Mouse (Mus musculus) testis, adult 2 months (tissue): ENCODE data around the gene Syt12. TPM values are rescaled to one million over a fixed set of nuclear protein-coding genes. Genes with fewer than 3 reads are reported as not detected.

Experiments
- H3K27ac ChIP-seq: fragments of 200-500 bp; 2 replicates; pipeline ENCODE4 v1.5.1; 2012; ENCODE audit warnings: low read depth, low read length; ENCODE audit not compliant: control insufficient read depth, insufficient read depth
- H3K27me3 ChIP-seq: fragments of 200-500 bp; 2 replicates; pipeline ENCODE4 v1.6.1; 2012; ENCODE audit warnings: mild to moderate bottlenecking, low read length, moderate library complexity; ENCODE audit not compliant: control insufficient read depth, insufficient read depth
- H3K36me3 ChIP-seq: fragments of 200-500 bp; 2 replicates; pipeline ENCODE4 v1.6.1; 2012; ENCODE audit warnings: mild to moderate bottlenecking, low read length; ENCODE audit not compliant: control insufficient read depth, insufficient read depth
- H3K4me1 ChIP-seq: fragments of 200-500 bp; 2 replicates; pipeline ENCODE4 v1.6.1; 2012; ENCODE audit warnings: low read length; ENCODE audit not compliant: control insufficient read depth, insufficient read depth
- H3K4me3 ChIP-seq: fragments of 200-500 bp; 2 replicates; pipeline ENCODE4 v1.5.1; 2012; ENCODE audit warnings: low read depth, mild to moderate bottlenecking, low read length, moderate library complexity, mixed read lengths; ENCODE audit not compliant: control insufficient read depth
- CTCF ChIP-seq: fragments of 200-500 bp; IDR thresholded peaks from 2 replicates; pipeline ENCODE4 v1.5.1; 2012; ENCODE audit warnings: low read depth, mild to moderate bottlenecking, inconsistent platforms, low read length, moderate library complexity; ENCODE audit not compliant: control insufficient read depth, insufficient read depth, insufficient replicate concordance
- POLR2A ChIP-seq: fragments of 200-500 bp; IDR thresholded peaks from 2 replicates; pipeline ENCODE4 v1.6.1; 2012; ENCODE audit warnings: low read depth, mild to moderate bottlenecking, inconsistent platforms, low read length, moderate library complexity; ENCODE audit not compliant: control insufficient read depth
- polyA plus RNA-seq: library from polyadenylated mRNA; depleted of rRNA; stranded (reverse); fragments of >200 nt; gene quantifications from 2 replicates; pipeline ENCODE4 v1.2.3, GENCODE M21; 2012

The Syt12 gene
- polyA plus RNA-seq, 1 experiment, result 0.79 TPM

GRCm38 (mm10) chr19:4434999-4435398, 42.2 kb downstream of the Syt12 start:
- Histone ChIP-seq H3K4me3 (no peak overlapping the region), H3K27me3 (no peaks in the 10 kb centered on the region; the same call in 1 of the 2 replicates), H3K27ac (no peak overlapping the region), H3K4me1 (peaks cover 3% of the 10 kb centered on the region; the same call in 1 of the 2 replicates), H3K36me3 (no peaks in the 10 kb centered on the region)
- TF ChIP-seq POLR2A (no peak), CTCF (no peak)

- Histone ChIP-seq H3K36me3 (no peaks in the 10 kb centered on the region), H3K27me3 (no peaks in the 10 kb centered on the region), H3K4me3 (no peak overlapping the region), H3K4me1 (no peaks in the 10 kb centered on the region), H3K27ac (no peak overlapping the region)
- TF ChIP-seq CTCF, result no peak
- TF ChIP-seq POLR2A, result no peak
Measured at GRCm38 (mm10) chr19:4433756-4434155, 43.5 kb downstream of the Syt12 start.

- Histone ChIP-seq H3K36me3 (no peaks in the 10 kb centered on the region), H3K4me3 (no peak overlapping the region)
Measured at GRCm38 (mm10) chr19:4430091-4430620, 47.1 kb downstream of the Syt12 start.

GRCm38 (mm10) chr19:4425610-4426366, 51.5 kb downstream of the Syt12 start:
- Histone ChIP-seq H3K4me3 (no peak overlapping the region), H3K27me3 (no peaks in the 10 kb centered on the region), H3K36me3 (no peaks in the 10 kb centered on the region), H3K27ac (no peak overlapping the region), H3K4me1 (peaks cover 2% of the 10 kb centered on the region; the same call in 1 of the 2 replicates)
- TF ChIP-seq CTCF (peak; percentile 55; the same call in 1 of the 2 replicates), POLR2A (no peak)

More at GRCm38 (mm10) chr19:4430091-4430620, 47.1 kb downstream of the Syt12 start:
- TF ChIP-seq CTCF, result no peak
- no peaks in the 10 kb centered on the region for H3K27me3 ChIP-seq
- no peak overlapping the region for H3K27ac ChIP-seq
- H3K4me1 ChIP-seq, result peaks cover 2% of the 10 kb centered on the region; the same call in 1 of the 2 replicates

DNA sequence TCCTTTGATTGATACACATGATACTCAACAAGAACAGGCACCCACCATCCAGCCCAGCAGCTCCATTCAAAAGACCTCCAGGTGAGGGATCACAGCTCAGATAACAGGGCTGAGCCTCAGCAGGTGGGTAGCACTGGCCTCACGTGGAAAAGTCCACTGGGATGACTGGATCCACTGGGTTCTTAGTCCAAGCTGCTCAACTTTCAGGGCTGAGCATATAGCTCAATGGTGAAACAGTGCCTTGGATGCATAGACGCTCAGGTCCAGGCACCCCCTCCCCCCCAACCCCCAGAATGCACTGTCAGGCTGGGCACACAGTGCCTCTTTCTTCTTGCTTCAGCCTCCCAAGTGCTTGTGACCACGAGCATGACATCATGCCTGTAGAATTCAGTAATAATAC, 54.2 kb downstream of the Syt12 start:
- Histone ChIP-seq H3K4me3 (no peak overlapping the region), H3K27me3 (no peaks in the 10 kb centered on the region), H3K36me3 (no peaks in the 10 kb centered on the region), H3K27ac (no peak overlapping the region), H3K4me1 (peaks cover 2% of the 10 kb centered on the region; the same call in 1 of the 2 replicates)
- TF ChIP-seq CTCF, result no peak
- no peak for TF ChIP-seq POLR2A

DNA sequence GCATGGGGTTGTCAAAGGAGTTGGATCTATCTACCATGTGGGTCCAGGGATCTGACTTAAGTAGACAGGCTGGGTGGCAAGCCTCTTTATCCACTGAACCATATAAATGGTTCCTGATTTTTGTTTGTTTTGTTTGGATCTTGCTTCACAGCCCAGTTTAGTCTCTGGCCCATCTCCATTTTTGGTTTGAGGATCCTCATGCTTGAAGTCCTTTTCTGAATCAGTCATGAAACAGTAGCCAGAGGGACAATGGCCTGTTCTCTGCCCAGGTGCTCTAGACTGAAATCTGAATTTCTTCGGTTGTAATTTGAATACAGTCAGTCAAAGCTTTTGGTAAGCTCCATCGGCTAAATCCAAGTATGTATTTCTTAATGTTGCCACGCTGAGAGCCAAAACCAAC, 54.7 kb downstream of the Syt12 start:
- H3K36me3 ChIP-seq, result no peaks in the 10 kb centered on the region
- peaks cover 2% of the 10 kb centered on the region; the same call in 1 of the 2 replicates for H3K4me1 ChIP-seq
- no peak overlapping the region for H3K4me3 ChIP-seq
- TF ChIP-seq CTCF (no peak), POLR2A (no peak)
- H3K27ac ChIP-seq, result no peak overlapping the region
- no peaks in the 10 kb centered on the region for H3K27me3 ChIP-seq

DNA sequence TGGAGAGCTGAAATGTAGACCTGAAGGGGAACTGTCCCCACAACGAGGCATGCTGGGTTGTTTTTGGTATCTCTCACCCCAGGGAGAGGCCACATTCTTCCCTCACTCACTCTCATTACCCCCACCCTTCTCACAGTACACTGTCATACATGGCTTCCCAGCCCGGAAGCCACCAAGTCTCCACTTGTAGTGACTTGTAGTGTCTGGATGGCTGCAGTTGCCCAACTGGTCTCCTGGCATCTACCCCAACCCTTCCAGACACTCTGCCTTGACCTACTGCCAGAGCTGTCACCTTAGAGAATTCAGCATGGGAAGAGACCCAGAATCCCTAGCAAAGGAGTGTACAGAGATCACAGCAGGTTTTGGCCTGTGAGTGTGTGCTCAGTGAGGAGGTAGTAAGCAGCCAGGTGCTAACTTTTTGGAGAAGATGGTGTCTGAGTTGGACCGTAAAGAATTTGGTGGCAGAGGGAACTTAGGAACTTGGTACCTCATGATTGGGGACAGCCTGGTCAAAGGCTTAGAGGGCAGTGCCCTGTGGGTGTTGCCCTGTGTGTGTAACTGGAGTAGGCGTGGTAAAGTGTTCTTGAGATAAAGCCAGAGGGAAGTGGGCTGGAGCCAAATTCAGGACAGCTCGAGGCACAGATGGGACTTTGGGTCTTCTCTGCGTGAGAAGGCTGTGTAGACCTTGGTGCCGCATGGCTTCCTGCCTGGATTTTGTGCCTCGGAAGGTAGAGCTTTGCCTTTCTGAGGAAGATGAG, 56.9 kb downstream of the Syt12 start:
- H3K4me3 ChIP-seq, result no peak overlapping the region
- TF ChIP-seq CTCF (no peak), POLR2A (no peak)
- H3K36me3 ChIP-seq, result no peaks in the 10 kb centered on the region
- no peak overlapping the region for H3K27ac ChIP-seq
- no peaks in the 10 kb centered on the region for H3K4me1 ChIP-seq
- no peaks in the 10 kb centered on the region for H3K27me3 ChIP-seq
